Mouse (Mus musculus) embryonic facial prominence, embryonic 10.5 days (tissue): ENCODE measurements around the gene Mgarp. TPM values are rescaled to one million over a fixed set of nuclear protein-coding genes. Genes with fewer than 3 reads are reported as not detected.

Experiments
- DNase-seq: peaks from one replicate; pipeline ENCODE4 v3.0.0-alpha.2; 2017; ENCODE audit warnings: low spot score
- H3K27ac ChIP-seq: fragments of 300-500 bp; sonication (generic); replicated peaks from 2 replicates; pipeline ENCODE4 v1.5.1; 2016; ENCODE audit warnings: mild to moderate bottlenecking
- H3K27me3 ChIP-seq: fragments of 300-500 bp; sonication (generic); replicated peaks from 2 replicates; pipeline ENCODE4 v1.6.1; 2016; ENCODE audit warnings: low read depth, mild to moderate bottlenecking; ENCODE audit not compliant: poor library complexity, severe bottlenecking
- H3K36me3 ChIP-seq: fragments of 300-500 bp; sonication (generic); replicated peaks from 2 replicates; pipeline ENCODE4 v1.6.1; 2016; ENCODE audit warnings: mild to moderate bottlenecking, moderate library complexity
- H3K4me1 ChIP-seq: fragments of 300-500 bp; sonication (generic); 2 replicates; pipeline ENCODE4 v1.6.1; 2016
- H3K4me3 ChIP-seq: fragments of 300-500 bp; sonication (generic); 2 replicates; pipeline ENCODE4 v1.5.1; 2016; ENCODE audit warnings: mild to moderate bottlenecking, moderate library complexity
- H3K9me3 ChIP-seq: fragments of 300-500 bp; sonication (generic); 2 replicates; pipeline ENCODE4 v1.6.1; 2016; ENCODE audit warnings: mild to moderate bottlenecking
- WGBS: fragments of 180-500 bp; shearing (Covaris S2); methylation state at CpG from one replicate; pipeline ENCODE4 v1.1.7; 2016; 5-methylcytosine and 5-hydroxymethylcytosine counted together
- polyA plus RNA-seq: library from polyadenylated mRNA; unstranded; fragments of >200 nt; fragmentation: Nextera tagmentation; extraction: Ambion mirVana; gene quantifications from 2 replicates; pipeline ENCODE4 v1.2.1, GENCODE M21; 2016

The Mgarp gene
- polyA plus RNA-seq, 1 experiment from 2014 or later = 8.7 TPM

DNA sequence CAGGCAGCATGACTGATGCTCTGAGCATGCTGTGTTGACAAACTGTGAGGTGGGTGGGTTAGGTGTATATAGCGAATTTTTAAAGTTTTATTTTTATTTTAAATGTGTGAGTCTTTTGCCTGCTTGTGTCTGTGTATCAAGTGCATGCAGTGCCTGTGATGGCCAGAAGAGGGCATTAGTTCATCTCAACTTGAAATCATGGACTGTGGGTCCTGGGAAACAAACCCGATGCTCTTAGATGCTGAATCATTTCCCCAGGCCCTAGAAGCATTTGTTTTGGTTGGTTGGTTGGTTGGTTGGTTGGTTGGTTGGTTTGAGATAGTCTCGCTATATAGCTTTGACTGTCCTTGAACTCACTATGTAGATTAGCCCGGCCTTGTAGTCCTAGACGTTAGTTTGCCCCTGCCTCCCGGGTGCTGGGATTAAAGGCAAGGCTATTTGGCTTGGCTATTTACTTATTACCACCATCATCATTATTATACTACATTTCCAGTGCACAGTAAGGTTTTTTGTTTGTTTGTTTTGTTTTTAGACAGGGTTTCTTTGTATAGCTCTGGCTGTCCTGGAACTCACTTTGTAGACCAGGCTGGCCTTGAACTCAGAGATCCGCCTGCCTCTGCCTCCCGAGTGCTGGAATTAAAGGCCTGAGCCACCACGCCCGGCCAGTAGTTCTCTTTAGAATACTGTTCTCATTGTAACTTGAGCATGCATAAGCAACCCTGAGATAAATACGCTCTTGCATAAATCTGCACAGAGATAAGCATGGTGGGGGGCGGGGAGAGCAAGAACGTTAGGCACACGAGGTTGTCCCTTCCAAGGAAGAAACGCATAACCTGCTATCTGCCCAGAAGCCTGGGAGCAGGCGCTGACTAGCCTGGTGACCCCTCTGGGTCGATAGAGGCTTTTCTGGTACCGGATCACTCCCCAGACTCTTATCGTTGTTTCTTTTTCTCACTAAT, 21.0 kb downstream of the Mgarp start:
- Histone ChIP-seq H3K4me1 (peaks cover 7% of the 10 kb centered on the region; the same call in 1 of the 2 replicates), H3K27me3 (no peaks in the 10 kb centered on the region), H3K36me3 (no peaks in the 10 kb centered on the region), H3K9me3 (no peaks in the 10 kb centered on the region), H3K4me3 (no peak overlapping the region), H3K27ac (no peak overlapping the region)
- 86% methylated on average over 19 of the region's 19 CpGs for WGBS
- DNase-seq = peak; percentile 36

GRCm38 (mm10) chr3:51373544-51373943, 23.0 kb downstream of the Mgarp start:
- H3K36me3 ChIP-seq = no peaks in the 10 kb centered on the region
- H3K4me3 ChIP-seq = no peak overlapping the region
- no peak for DNase-seq
- H3K9me3 ChIP-seq = no peaks in the 10 kb centered on the region
- H3K27ac ChIP-seq = no peak overlapping the region
- H3K27me3 ChIP-seq = no peaks in the 10 kb centered on the region
- 76% methylated on average over 5 of the region's 5 CpGs for WGBS
- H3K4me1 ChIP-seq = peaks cover 6% of the 10 kb centered on the region; the same call in 1 of the 2 replicates

DNA sequence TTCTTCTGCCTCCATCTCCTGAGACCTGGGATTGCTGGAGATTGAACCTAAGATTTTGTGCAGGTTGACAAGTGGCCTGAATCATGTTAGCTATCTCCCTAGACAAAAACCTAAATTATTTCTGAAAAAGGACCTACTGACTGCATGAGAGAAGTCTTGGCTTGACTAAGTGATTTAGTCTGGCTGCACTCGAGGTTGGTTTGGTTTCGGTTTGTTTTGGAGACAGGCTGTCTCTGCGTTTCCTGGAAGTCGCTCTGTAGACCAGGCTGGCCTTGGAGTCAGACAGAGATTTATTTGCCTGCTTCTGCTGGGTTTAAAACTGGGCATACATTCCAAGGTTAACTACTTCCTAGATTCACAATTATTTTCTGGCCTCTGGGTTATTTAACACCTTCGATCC, 23.7 kb downstream of the Mgarp start:
- no peak for DNase-seq
- 81% methylated on average over 5 of the region's 5 CpGs for WGBS
- Histone ChIP-seq H3K27me3 (no peaks in the 10 kb centered on the region), H3K4me3 (no peak overlapping the region), H3K36me3 (no peaks in the 10 kb centered on the region), H3K27ac (no peak overlapping the region), H3K4me1 (no peaks in the 10 kb centered on the region), H3K9me3 (no peaks in the 10 kb centered on the region)

DNA sequence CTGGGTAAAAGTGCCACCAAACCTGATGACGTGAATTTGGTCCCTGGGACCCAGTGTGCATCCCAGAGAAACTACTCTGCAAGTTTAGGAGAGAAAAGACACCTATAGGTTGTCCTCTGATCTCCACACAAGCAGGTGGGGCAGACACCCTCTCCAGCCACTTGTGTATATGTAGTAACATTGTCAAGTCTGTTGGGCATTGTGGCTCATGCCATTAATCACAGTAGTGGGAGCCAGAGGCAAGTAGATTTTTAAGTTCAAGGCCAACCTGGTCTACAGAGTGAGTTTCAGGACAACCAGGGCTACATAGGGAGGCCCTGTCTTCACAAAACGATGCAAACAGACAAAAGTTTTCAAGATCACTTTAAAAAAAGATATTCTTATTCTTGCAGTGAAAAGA, 24.7 kb downstream of the Mgarp start:
- Histone ChIP-seq H3K27me3 (no peaks in the 10 kb centered on the region), H3K4me1 (no peaks in the 10 kb centered on the region), H3K36me3 (no peaks in the 10 kb centered on the region), H3K9me3 (no peaks in the 10 kb centered on the region), H3K4me3 (no peak overlapping the region), H3K27ac (no peak overlapping the region)
- 68% methylated on average over 2 of the region's 2 CpGs for WGBS
- no peak for DNase-seq

GRCm38 (mm10) chr3:51368011-51368410, 28.5 kb downstream of the Mgarp start:
- no peak overlapping the region for H3K4me3 ChIP-seq
- WGBS = 85% methylated on average over 4 of the region's 4 CpGs
- DNase-seq = no peak
- H3K27ac ChIP-seq = no peak overlapping the region
- H3K4me1 ChIP-seq = peaks cover 14% of the 10 kb centered on the region
- no peaks in the 10 kb centered on the region for H3K36me3 ChIP-seq
- no peaks in the 10 kb centered on the region for H3K9me3 ChIP-seq
- peaks cover 23% of the 10 kb centered on the region for H3K27me3 ChIP-seq

DNA sequence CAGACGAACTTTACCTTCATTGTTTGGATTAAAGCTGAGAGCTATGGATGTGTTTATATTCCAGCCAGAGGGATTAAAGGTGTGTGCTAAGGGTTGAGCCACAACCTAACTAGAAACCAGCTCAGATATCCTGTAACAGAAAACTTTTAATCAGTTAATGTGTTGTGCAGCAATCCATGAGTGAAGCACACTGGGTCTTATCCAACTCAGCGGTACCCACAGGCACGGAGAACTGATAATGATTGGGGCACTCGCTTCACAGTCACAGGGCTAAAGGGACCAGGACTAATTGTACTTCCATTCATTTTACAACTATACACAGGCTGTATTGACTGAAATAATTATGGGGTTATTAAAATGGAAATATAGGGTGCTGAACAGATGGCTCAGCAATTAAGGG, 29.6 kb downstream of the Mgarp start:
- no peak for DNase-seq
- WGBS = 74% methylated on average over 4 of the region's 4 CpGs
- Histone ChIP-seq H3K36me3 (no peaks in the 10 kb centered on the region), H3K27ac (no peak overlapping the region), H3K4me1 (peaks cover 14% of the 10 kb centered on the region), H3K4me3 (no peak overlapping the region), H3K27me3 (peaks cover 26% of the 10 kb centered on the region), H3K9me3 (no peaks in the 10 kb centered on the region)

DNA sequence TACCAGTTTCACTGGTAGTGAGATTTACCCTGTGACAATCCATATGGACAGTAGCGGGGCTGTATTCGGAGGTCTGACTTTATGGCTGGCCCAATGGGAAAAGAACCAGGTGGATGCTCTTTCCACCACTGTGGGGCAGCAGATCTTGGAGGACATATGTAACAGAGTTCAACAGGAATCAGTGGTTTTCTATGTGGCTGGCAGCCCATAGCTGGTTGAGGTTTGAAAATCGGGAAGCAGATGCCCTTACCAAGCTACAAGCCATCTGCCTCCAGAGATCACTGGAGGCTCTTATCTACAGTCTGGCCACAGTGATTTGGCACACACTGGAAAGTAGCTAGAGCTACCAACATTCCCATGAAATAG, 31.0 kb downstream of the Mgarp start:
- H3K4me1 ChIP-seq = peaks cover 23% of the 10 kb centered on the region
- H3K36me3 ChIP-seq = no peaks in the 10 kb centered on the region
- H3K27ac ChIP-seq = peak overlapping the region; percentile 67; the same call in 1 of the 2 replicates
- peak overlapping the region; percentile 63 for H3K4me3 ChIP-seq
- no peak for DNase-seq
- WGBS = 19% methylated on average over 3 of the region's 3 CpGs
- peaks cover 30% of the 10 kb centered on the region for H3K27me3 ChIP-seq
- H3K9me3 ChIP-seq = no peaks in the 10 kb centered on the region

GRCm38 (mm10) chr3:51364703-51365516, 31.6 kb downstream of the Mgarp start:
- Histone ChIP-seq H3K27me3 (peaks cover 30% of the 10 kb centered on the region), H3K9me3 (no peaks in the 10 kb centered on the region), H3K4me1 (peaks cover 24% of the 10 kb centered on the region), H3K36me3 (no peaks in the 10 kb centered on the region), H3K4me3 (peak overlapping the region; percentile 63), H3K27ac (peak overlapping the region; percentile 67)
- DNase-seq = peak; percentile 80
- WGBS = 6% methylated on average over 31 of the region's 31 CpGs

DNA sequence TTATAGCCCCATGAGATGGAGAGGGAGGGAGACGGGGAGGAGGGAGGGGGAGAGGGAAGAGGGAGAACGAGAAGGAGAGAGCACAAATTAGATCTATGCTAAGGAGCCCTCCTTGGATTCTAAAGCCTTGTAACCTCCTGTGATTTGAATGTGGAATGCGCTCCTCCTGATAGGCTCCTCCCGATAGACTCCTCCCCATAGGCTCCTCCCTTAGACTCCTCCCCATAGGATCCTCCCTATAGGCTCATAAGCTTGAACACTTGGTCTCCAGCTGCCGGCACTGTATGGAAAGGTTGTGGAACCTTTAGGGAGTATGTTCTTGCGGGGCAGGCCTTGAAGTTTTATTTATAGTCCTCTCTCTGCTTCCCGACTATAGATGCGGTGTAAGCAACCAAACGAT, 35.5 kb downstream of the Mgarp start:
- peak overlapping the region; percentile 36; the same call in 1 of the 2 replicates for H3K4me3 ChIP-seq
- peak; percentile 29 for DNase-seq
- WGBS = 21% methylated on average over 9 of the region's 9 CpGs
- H3K9me3 ChIP-seq = no peaks in the 10 kb centered on the region
- H3K4me1 ChIP-seq = peaks cover 34% of the 10 kb centered on the region
- no peaks in the 10 kb centered on the region for H3K36me3 ChIP-seq
- no peak overlapping the region for H3K27ac ChIP-seq
- peaks cover 26% of the 10 kb centered on the region for H3K27me3 ChIP-seq

DNA sequence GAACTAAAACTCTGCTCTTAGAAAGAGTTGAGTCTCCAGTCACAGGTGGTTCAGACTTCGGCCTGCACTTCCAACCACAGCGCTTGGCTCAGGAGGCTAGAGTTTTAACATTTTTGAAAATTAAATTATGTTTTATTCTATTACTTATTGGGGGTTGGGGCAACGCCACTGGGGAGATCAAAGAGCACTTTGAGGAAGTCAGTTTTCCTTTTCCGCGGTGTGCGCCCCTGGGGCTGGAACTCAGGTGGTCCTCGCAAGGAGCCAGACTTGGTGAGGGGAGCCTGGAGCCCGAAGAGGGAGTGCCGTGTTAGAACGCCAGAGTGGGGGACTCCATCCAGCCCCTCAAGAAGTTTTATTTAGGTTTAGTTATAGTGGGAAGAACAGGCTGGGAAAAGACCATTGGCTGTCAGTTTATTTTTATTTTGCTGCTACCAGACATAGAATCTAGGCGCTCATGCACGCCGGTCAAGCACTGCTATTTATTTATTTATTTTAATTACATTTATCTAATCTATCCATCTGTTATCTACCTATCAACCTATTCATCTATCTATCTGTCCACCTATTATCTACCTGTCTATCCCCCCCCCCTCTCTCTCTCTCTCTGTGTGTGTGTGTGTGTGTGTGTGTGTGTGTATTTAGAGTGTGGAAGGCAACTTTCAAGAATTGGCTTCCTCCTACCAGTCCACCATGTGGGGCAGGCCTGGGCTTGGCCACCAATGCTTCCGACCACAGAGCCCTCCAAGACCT, 36.8 kb downstream of the Mgarp start:
- Histone ChIP-seq H3K27ac (no peak overlapping the region), H3K36me3 (no peaks in the 10 kb centered on the region), H3K27me3 (peaks cover 22% of the 10 kb centered on the region), H3K4me3 (peak overlapping the region; percentile 78), H3K9me3 (no peaks in the 10 kb centered on the region), H3K4me1 (peaks cover 25% of the 10 kb centered on the region)
- DNase-seq = peak; percentile 39
- WGBS = 13% methylated on average over 14 of the region's 14 CpGs

- H3K4me1 ChIP-seq = peaks cover 20% of the 10 kb centered on the region
- peak; percentile 92 for DNase-seq
- H3K36me3 ChIP-seq = no peaks in the 10 kb centered on the region
- under 1% methylated on average over 50 of the region's 50 CpGs for WGBS
- H3K4me3 ChIP-seq = peak overlapping the region; percentile 78
- no peaks in the 10 kb centered on the region for H3K9me3 ChIP-seq
- peak overlapping the region; percentile 76 for H3K27ac ChIP-seq
- H3K27me3 ChIP-seq = peaks cover 14% of the 10 kb centered on the region
Observed at GRCm38 (mm10) chr3:51358660-51359557, 37.6 kb downstream of the Mgarp start.
